Mouse (Mus musculus): ENCODE data around the gene Iqcd.

GRCm38 (mm10) chr5:120621846-120622197, 33.0 kb downstream of the Iqcd start:
- TF ChIP-seq POLR2A (IDR thresholded peaks at IDR 0.05; ENCODE audit: borderline replicate concordance, low read depth, low read length) (no peak), CTCF (IDR thresholded peaks at IDR 0.05; ENCODE audit: low read depth, low read length) (no peak)
